Mouse (Mus musculus): ENCODE data around the gene Thtpa.

Thtpa gene

GRCm38 (mm10) chr14:55094704-55095231 lies at the start of gene Thtpa:
Gene Thtpa (plus strand): TSS chr14:55094784.
- DNase-seq, result peak; percentile 84

- no peak for DNase-seq
Measured at GRCm38 (mm10) chr14:55047971-55048531, 46.5 kb upstream of the Thtpa start.

- DNase-seq, result no peak
Measured at GRCm38 (mm10) chr14:55052496-55052895, 42.1 kb upstream of the Thtpa start.

GRCm38 (mm10) chr14:55053050-55053449 lies 41.5 kb upstream of the Thtpa start:
- no peak for DNase-seq

GRCm38 (mm10) chr14:55053708-55054190 lies 40.8 kb upstream of the Thtpa start:
- DNase-seq, result peak; percentile 79

GRCm38 (mm10) chr14:55054191-55054749 lies 40.3 kb upstream of the Thtpa start:
- no peak for DNase-seq

- peak; percentile 83 for DNase-seq
Measured at GRCm38 (mm10) chr14:55055167-55055834, 39.3 kb upstream of the Thtpa start.

- DNase-seq, result no peak
Measured at GRCm38 (mm10) chr14:55059009-55059408, 35.6 kb upstream of the Thtpa start.

GRCm38 (mm10) chr14:55059931-55060330 lies 34.7 kb upstream of the Thtpa start:
- DNase-seq, result no peak

- no peak for DNase-seq
Measured at GRCm38 (mm10) chr14:55061845-55062244, 32.7 kb upstream of the Thtpa start.

- no peak for DNase-seq
Measured at GRCm38 (mm10) chr14:55062626-55063025, 32.0 kb upstream of the Thtpa start.

GRCm38 (mm10) chr14:55063117-55063516 lies 31.5 kb upstream of the Thtpa start:
- DNase-seq, result no peak

GRCm38 (mm10) chr14:55063581-55064381 lies 30.8 kb upstream of the Thtpa start:
- DNase-seq, result no peak

- no peak for DNase-seq
Measured at GRCm38 (mm10) chr14:55064481-55065370, 29.9 kb upstream of the Thtpa start.

GRCm38 (mm10) chr14:55065391-55065790 lies 29.2 kb upstream of the Thtpa start:
- DNase-seq, result no peak

- no peak for DNase-seq
Measured at GRCm38 (mm10) chr14:55066042-55066441, 28.5 kb upstream of the Thtpa start.

GRCm38 (mm10) chr14:55071756-55072155 lies 22.8 kb upstream of the Thtpa start:
- no peak for DNase-seq

GRCm38 (mm10) chr14:55074416-55074815 lies 20.2 kb upstream of the Thtpa start:
- no peak for DNase-seq

GRCm38 (mm10) chr14:55076224-55076623 lies 18.4 kb upstream of the Thtpa start:
- DNase-seq, result no peak

GRCm38 (mm10) chr14:55076956-55077355 lies 17.6 kb upstream of the Thtpa start:
- no peak for DNase-seq

GRCm38 (mm10) chr14:55077481-55078365 lies 16.9 kb upstream of the Thtpa start:
- no peak for DNase-seq
